Comparison of ENCODE assay signal across 8 mouse cellular contexts in genomic region chr6:51270216-51271127, GRCm38 (mm10).
A peak's percentile ranks its signal among the peaks of the same experiment; 100 is the strongest.
DNase-seq lines count a peak whose midpoint lies in the region; ATAC-seq and TF ChIP-seq lines count a peak whose summit lies in the region.

No protein-coding gene starts in this region.

- no peak for TF ChIP-seq POLR2A in ES-Bruce4 (IDR thresholded peaks at IDR 0.05; ENCODE audit: insufficient read depth, low read length)

- H3K4me2 ChIP-seq in forebrain, embryonic 16.5 days (ENCODE audit: low read length), result peak overlapping the region; percentile 99
- peak overlapping the region; percentile 84 for H3K4me2 ChIP-seq in lung, embryonic 14.5 days

- intact Hi-C loops in heart, postnatal 36 days (cut with DNase I), result loop anchor here (5.0 kb wide), 1 partner anchor 92 kb away; no protein-coding TSS in a partner anchor

- no peak overlapping the region for H3K27ac ChIP-seq in ES-Bruce4 (ENCODE audit: insufficient read depth, low read length)
- H3K27ac ChIP-seq in forebrain, embryonic 16.5 days (ENCODE audit: low read length), result no peak overlapping the region
- H3K27ac ChIP-seq in layer of hippocampus, adult 2 months, result no peak overlapping the region
- H3K27ac ChIP-seq in lung, embryonic 14.5 days (ENCODE audit: low read depth), result peak overlapping the region; percentile 64; the same call in 1 of the 2 replicates

- H3K4me3 ChIP-seq in ES-Bruce4 (ENCODE audit: low read depth, low read length), result peak overlapping the region; percentile 86
- peak overlapping the region; percentile 66 for H3K4me3 ChIP-seq in forebrain, embryonic 16.5 days (replicated peaks; ENCODE audit: low read length)
- peak overlapping the region; percentile 57 for H3K4me3 ChIP-seq in layer of hippocampus, adult 2 months
- H3K4me3 ChIP-seq in lung, embryonic 14.5 days (ENCODE audit: low read depth, low read length), result peak overlapping the region; percentile 85

- DNase-seq in brain, embryonic 18.5 days (ENCODE audit: low read depth, low spot score), result peak; percentile 58
- DNase-seq in heart, postnatal 36 days, result peak; percentile 71 to 75
- peak; percentile 48 to 62 for DNase-seq in layer of hippocampus, adult 2 months (ENCODE audit: low spot score in 2 of 2)
- peak; percentile 97 for DNase-seq in lung, embryonic 14.5 days
- peak; percentile 77 for DNase-seq in ovary, postnatal 10 days (ENCODE audit: low spot score)
- DNase-seq in thymus, postnatal 0 days (ENCODE audit: low spot score), result peak; percentile 95

- no peak for TF ChIP-seq CTCF in ES-Bruce4 (IDR thresholded peaks at IDR 0.05; ENCODE audit: low read depth, low read length)
- TF ChIP-seq CTCF in layer of hippocampus, adult 2 months (conservative IDR thresholded peaks at IDR 0.05), result peak; percentile 38
- peak; percentile 20; the same call in 1 of the 2 replicates for TF ChIP-seq CTCF in lung, embryonic 14.5 days (IDR thresholded peaks at IDR 0.05; ENCODE audit: low read depth)

- no peaks in the 10 kb centered on the region for H3K36me3 ChIP-seq in ES-Bruce4 (ENCODE audit: control insufficient read depth, insufficient read depth, low read length, poor library complexity, severe bottlenecking)
- H3K36me3 ChIP-seq in forebrain, embryonic 16.5 days (ENCODE audit: control insufficient read depth, insufficient read depth), result no peaks in the 10 kb centered on the region
- no peaks in the 10 kb centered on the region for H3K36me3 ChIP-seq in lung, embryonic 14.5 days (ENCODE audit: insufficient read depth)

- ATAC-seq in forebrain, embryonic 16.5 days, result peak; percentile 89
- peak; percentile 92 for ATAC-seq in lung, embryonic 14.5 days (ENCODE audit: insufficient read depth)

- TF ChIP-seq EP300 in ES-Bruce4 (IDR thresholded peaks at IDR 0.05; ENCODE audit: insufficient read depth, low read depth, low read length), result peak; percentile 47; the same call in 1 of the 2 replicates

- H3K9me3 ChIP-seq in ES-Bruce4 (replicated peaks; ENCODE audit: control insufficient read depth, insufficient read depth, low read length, poor library complexity, severe bottlenecking), result no peaks in the 10 kb centered on the region
- no peaks in the 10 kb centered on the region for H3K9me3 ChIP-seq in forebrain, embryonic 16.5 days (ENCODE audit: control insufficient read depth, low read length)
- no peaks in the 10 kb centered on the region for H3K9me3 ChIP-seq in lung, embryonic 14.5 days (ENCODE audit: low read depth, low read length)

- H3K27me3 ChIP-seq in ES-Bruce4 (ENCODE audit: control insufficient read depth, insufficient read depth, low read length, poor library complexity, severe bottlenecking), result no peaks in the 10 kb centered on the region
- H3K27me3 ChIP-seq in forebrain, embryonic 16.5 days (replicated peaks; ENCODE audit: control insufficient read depth, insufficient read depth, low read length), result 0 out of 2 replicates have a peak, but pooled peaks cover 2% of the 10 kb centered on the region
- H3K27me3 ChIP-seq in lung, embryonic 14.5 days (ENCODE audit: insufficient read depth, low read length), result no peaks in the 10 kb centered on the region

- no peaks in the 10 kb centered on the region for H3K4me1 ChIP-seq in ES-Bruce4 (ENCODE audit: control insufficient read depth, insufficient read depth, low read length)
- H3K4me1 ChIP-seq in forebrain, embryonic 16.5 days (replicated peaks; ENCODE audit: control insufficient read depth, insufficient read depth, low read length), result peaks cover 14% of the 10 kb centered on the region
- H3K4me1 ChIP-seq in lung, embryonic 14.5 days (ENCODE audit: insufficient read depth), result 0 out of 2 replicates have a peak, but pooled peaks cover 7% of the 10 kb centered on the region

- peak overlapping the region; percentile 69 for H3K9ac ChIP-seq in ES-Bruce4 (ENCODE audit: low read depth, poor library complexity, severe bottlenecking)
- peak overlapping the region; percentile 54 for H3K9ac ChIP-seq in forebrain, embryonic 16.5 days (replicated peaks; ENCODE audit: low read depth, low read length)
- H3K9ac ChIP-seq in lung, embryonic 14.5 days, result peak overlapping the region; percentile 84

- under 1% methylated on average over 79 of the region's 80 CpGs for WGBS in forebrain, embryonic 16.5 days
- under 1% methylated on average over 80 of the region's 80 CpGs for WGBS in lung, embryonic 14.5 days
